Mouse (Mus musculus): ENCODE data around the gene Zdhhc25.
A peak's percentile ranks its signal among the peaks of the same experiment; 100 is the strongest.

Gene Zdhhc25

DNA sequence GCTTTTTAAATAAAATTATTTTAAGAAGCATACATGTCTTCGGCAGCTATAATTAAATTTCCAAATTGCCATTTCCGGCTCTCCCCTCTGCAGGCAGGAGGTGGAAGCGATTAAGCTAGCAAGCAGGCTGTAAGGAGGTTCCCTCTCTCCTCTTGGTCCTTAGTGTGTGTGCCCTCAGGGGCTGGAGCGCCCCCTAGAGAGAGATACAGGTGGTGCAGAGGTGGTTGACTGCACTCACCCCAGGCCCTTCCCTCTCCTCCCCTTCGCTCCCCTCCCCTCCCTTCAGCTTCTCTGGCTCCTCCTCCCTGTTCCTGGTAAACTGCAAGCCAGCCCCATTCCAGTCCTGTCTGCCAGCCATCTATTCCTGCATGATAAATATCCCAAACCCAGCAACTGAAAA is 35.1 kb downstream of the Zdhhc25 start:
- peak; percentile 3 to 7 for DNase-seq

DNA sequence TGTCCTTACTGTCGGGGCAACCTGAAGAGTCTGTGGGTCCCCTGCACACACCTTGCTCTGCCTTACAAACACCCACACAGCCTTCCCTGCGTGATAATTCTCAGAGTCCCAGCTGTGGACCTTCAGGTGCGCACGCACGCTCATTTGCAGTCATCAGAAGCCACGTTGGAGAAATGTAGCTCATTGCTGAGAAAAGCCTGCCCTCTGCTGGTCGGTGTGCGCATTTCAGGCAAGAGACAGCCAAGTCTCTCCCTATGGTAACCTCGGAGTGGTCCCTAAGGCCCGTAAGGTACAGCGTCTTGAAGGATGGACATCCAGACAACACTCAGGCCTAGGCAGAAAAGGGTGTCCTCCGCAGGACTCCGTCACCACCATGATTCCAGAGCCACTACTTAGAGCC is 50.9 kb downstream of the Zdhhc25 start:
- DNase-seq, result peak; percentile 39 to 45

Measured in thymus, postnatal 36 days (tissue).